Mouse (Mus musculus) MEL (cell line): ENCODE measurements at regions not wholly inside any gene's neighbourhood (a gene's known extent, or its start where the extent isn't known, plus 50 kb on each side); places are given as distances from the start of the nearest gene placed in this dataset.

Experiments used
- DNase-seq: peaks from one replicate; pipeline ENCODE4 v3.0.0; 2011; ENCODE audit warnings: low read depth, low spot score
- H3K27ac ChIP-seq: 2 replicates; pipeline ENCODE4 v1.5.1; 2012; ENCODE audit warnings: low read depth, mild to moderate bottlenecking, control low read depth, low read length, moderate library complexity; ENCODE audit not compliant: control insufficient read depth
- H3K27me3 ChIP-seq, 2 experiments: fragments of 150-350 bp in 1 of 2; sonication (generic) in 1 of 2; 2 replicates each; pipeline ENCODE4 v1.6.1; 2012; ENCODE audit warnings: low read length in 2 of 2, mild to moderate bottlenecking in 2 of 2, improper control_type of control experiment in 1 of 2, moderate library complexity in 1 of 2; ENCODE audit not compliant: insufficient read depth in 2 of 2, control insufficient read depth in 1 of 2
- H3K36me3 ChIP-seq, 2 experiments: 2 replicates each; pipeline ENCODE4 v1.6.1; 2012 to 2014; ENCODE audit warnings: low read length in 2 of 2, improper control_type of control experiment in 1 of 2, inconsistent platforms in 1 of 2, mild to moderate bottlenecking in 1 of 2; ENCODE audit not compliant: insufficient read depth in 2 of 2, control insufficient read depth in 1 of 2
- H3K4me1 ChIP-seq, 2 experiments: fragments of 150-350 bp in 1 of 2; sonication (generic) in 1 of 2; 2 replicates each; pipeline ENCODE4 v1.6.1; 2012; ENCODE audit warnings: low read length in 2 of 2, improper control_type of control experiment in 1 of 2, mild to moderate bottlenecking in 1 of 2; ENCODE audit not compliant: insufficient read depth in 2 of 2, control insufficient read depth in 1 of 2
- H3K4me3 ChIP-seq, 2 experiments: fragments of 150-350 bp in 1 of 2; sonication (generic) in 1 of 2; 2 replicates each; pipeline ENCODE4 v1.5.1; 2012; ENCODE audit warnings: low read depth in 2 of 2, low read length in 2 of 2, mild to moderate bottlenecking in 2 of 2, moderate library complexity in 2 of 2, control low read depth in 1 of 2, improper control_type of control experiment in 1 of 2; ENCODE audit not compliant: control insufficient read depth in 1 of 2, insufficient read depth in 1 of 2
- H3K79me2 ChIP-seq: 2 replicates; pipeline ENCODE4 v1.6.1; 2012; ENCODE audit warnings: mild to moderate bottlenecking, low read length, moderate library complexity; ENCODE audit not compliant: control insufficient read depth, poor library complexity, insufficient read depth
- H3K9ac ChIP-seq: 2 replicates; pipeline ENCODE4 v1.6.1; 2012; ENCODE audit warnings: low read depth, mild to moderate bottlenecking, control low read depth, low read length, moderate library complexity; ENCODE audit not compliant: control insufficient read depth, poor library complexity, severe bottlenecking
- H3K9me3 ChIP-seq: fragments of 150-350 bp; sonication (generic); replicated peaks from 2 replicates; pipeline ENCODE4 v1.6.1; 2012; ENCODE audit warnings: mild to moderate bottlenecking, low read length, improper control_type of control experiment, moderate library complexity; ENCODE audit not compliant: insufficient read depth
- CHD1 ChIP-seq: IDR thresholded peaks from 2 replicates; pipeline ENCODE4 v1.6.1; 2012; ENCODE audit warnings: low read depth, mild to moderate bottlenecking, inconsistent platforms, low read length, improper control_type of control experiment
- CHD2 ChIP-seq: IDR thresholded peaks from 2 replicates; pipeline ENCODE4 v1.6.1; 2011; ENCODE audit warnings: low read length, improper control_type of control experiment
- CTCF ChIP-seq, 3 experiments: IDR thresholded peaks in 2 of 3; conservative IDR thresholded peaks in 1 of 3; 2 replicates each; pipeline ENCODE4 v1.5.1; 2011 to 2012; ENCODE audit warnings: low read length in 3 of 3, low read depth in 2 of 3, mild to moderate bottlenecking in 2 of 3, improper control_type of control experiment in 1 of 3, inconsistent platforms in 1 of 3, mixed read lengths in 1 of 3, moderate library complexity in 1 of 3; ENCODE audit not compliant: control insufficient read depth in 1 of 3, insufficient read depth in 1 of 3, poor library complexity in 1 of 3, severe bottlenecking in 1 of 3
- E2F4 ChIP-seq: IDR thresholded peaks from 2 replicates; pipeline ENCODE4 v1.6.1; 2011; ENCODE audit warnings: low read depth, low read length, improper control_type of control experiment, borderline replicate concordance
- ELF1 ChIP-seq: IDR thresholded peaks from 2 replicates; pipeline ENCODE4 v1.6.1; 2014; ENCODE audit warnings: low read depth, mild to moderate bottlenecking, inconsistent platforms, low read length, improper control_type of control experiment, moderate library complexity
- GABPA ChIP-seq: IDR thresholded peaks from 2 replicates; pipeline ENCODE4 v1.6.1; 2012; ENCODE audit warnings: low read depth, mild to moderate bottlenecking, inconsistent platforms, low read length, improper control_type of control experiment, moderate library complexity
- GATA1 ChIP-seq: IDR thresholded peaks from 2 replicates; pipeline ENCODE4 v1.6.1; 2011; ENCODE audit warnings: low read depth, low read length, improper control_type of control experiment
- HCFC1 ChIP-seq: IDR thresholded peaks from 2 replicates; pipeline ENCODE4 v1.6.1; 2012; ENCODE audit warnings: low read depth, mild to moderate bottlenecking, inconsistent platforms, low read length, improper control_type of control experiment, moderate library complexity
- JUND ChIP-seq: IDR thresholded peaks from 2 replicates; pipeline ENCODE4 v1.6.1; 2011; ENCODE audit warnings: low read depth, mild to moderate bottlenecking, improper control_type of control experiment, low read length
- KAT2A ChIP-seq: conservative IDR thresholded peaks from 2 replicates; pipeline ENCODE4 v1.6.1; 2012; ENCODE audit warnings: low read depth, low read length, improper control_type of control experiment, inconsistent platforms
- MAFK ChIP-seq: IDR thresholded peaks from 2 replicates; pipeline ENCODE4 v1.6.1; 2011; ENCODE audit warnings: low read depth, mild to moderate bottlenecking, low read length, improper control_type of control experiment, borderline replicate concordance
- MAZ ChIP-seq: IDR thresholded peaks from 2 replicates; pipeline ENCODE4 v1.6.1; 2012; ENCODE audit warnings: low read depth, mild to moderate bottlenecking, inconsistent platforms, low read length, improper control_type of control experiment
- MEF2A ChIP-seq: IDR thresholded peaks from 2 replicates; pipeline ENCODE4 v1.6.1; 2014; ENCODE audit warnings: low read depth, mild to moderate bottlenecking, inconsistent platforms, low read length, improper control_type of control experiment; ENCODE audit not compliant: poor library complexity, insufficient replicate concordance, severe bottlenecking; ENCODE audit errors: extremely low read depth
- MXI1 ChIP-seq: IDR thresholded peaks from 2 replicates; pipeline ENCODE4 v1.6.1; 2011; ENCODE audit warnings: mild to moderate bottlenecking, low read depth, low read length, improper control_type of control experiment
- MYB ChIP-seq: IDR thresholded peaks from 2 replicates; pipeline ENCODE4 v1.6.1; 2011; ENCODE audit warnings: mild to moderate bottlenecking, low read depth, low read length, improper control_type of control experiment
- NRF1 ChIP-seq: IDR thresholded peaks from 2 replicates; pipeline ENCODE4 v1.6.1; 2014; ENCODE audit warnings: low read depth, mild to moderate bottlenecking, inconsistent platforms, low read length, improper control_type of control experiment, moderate library complexity; ENCODE audit not compliant: poor library complexity, insufficient read depth, severe bottlenecking
- POLR2A ChIP-seq, 2 experiments: IDR thresholded peaks; 2 replicates each; pipeline ENCODE4 v1.6.1; 2011 to 2012; ENCODE audit warnings: low read length in 2 of 2, mild to moderate bottlenecking in 2 of 2, control low read depth in 1 of 2, improper control_type of control experiment in 1 of 2, low read depth in 1 of 2, moderate library complexity in 1 of 2; ENCODE audit not compliant: control insufficient read depth in 1 of 2, insufficient read depth in 1 of 2, poor library complexity in 1 of 2
- POLR2AphosphoS2 ChIP-seq: IDR thresholded peaks from 2 replicates; pipeline ENCODE4 v1.6.1; 2011; ENCODE audit warnings: low read length, improper control_type of control experiment
- POLR2AphosphoS5 ChIP-seq: IDR thresholded peaks from 2 replicates; pipeline ENCODE4 v1.6.1; 2012; ENCODE audit warnings: low read depth, borderline replicate concordance, mild to moderate bottlenecking, inconsistent platforms, low read length, moderate library complexity, mixed read lengths
- SMC3 ChIP-seq: IDR thresholded peaks from 2 replicates; pipeline ENCODE4 v1.6.1; 2011; ENCODE audit warnings: low read depth, low read length, improper control_type of control experiment
- TAL1 ChIP-seq: IDR thresholded peaks from 2 replicates; pipeline ENCODE4 v1.6.1; 2012; ENCODE audit warnings: mild to moderate bottlenecking, inconsistent platforms, low read length, moderate library complexity, mixed read lengths
- USF1 ChIP-seq: IDR thresholded peaks from 2 replicates; pipeline ENCODE4 v1.6.1; 2014; ENCODE audit warnings: low read depth, mild to moderate bottlenecking, inconsistent platforms, low read length, improper control_type of control experiment, moderate library complexity
- USF2 ChIP-seq, 2 experiments: IDR thresholded peaks; 2 replicates each; pipeline ENCODE4 v1.6.1; 2011 to 2012; ENCODE audit warnings: improper control_type of control experiment in 2 of 2, low read length in 2 of 2, borderline replicate concordance in 1 of 2, inconsistent platforms in 1 of 2, low read depth in 1 of 2, mild to moderate bottlenecking in 1 of 2; ENCODE audit not compliant: insufficient read depth in 1 of 2
- ZKSCAN1 ChIP-seq: IDR thresholded peaks from 2 replicates; pipeline ENCODE4 v1.6.1; 2012; ENCODE audit warnings: low read depth, mild to moderate bottlenecking, inconsistent platforms, low read length, improper control_type of control experiment, moderate library complexity
- ZMIZ1 ChIP-seq: IDR thresholded peaks from 2 replicates; pipeline ENCODE4 v1.6.1; 2012; ENCODE audit warnings: low read depth, mild to moderate bottlenecking, inconsistent platforms, low read length, improper control_type of control experiment, moderate library complexity

GRCm38 (mm10) chr9:52776542-52776941 lies 97.0 kb upstream of the AI593442 start:
- Histone ChIP-seq H3K9me3 (no peaks in the 10 kb centered on the region), H3K27me3 (no peaks in the 10 kb centered on the region), H3K36me3 (no peaks in the 10 kb centered on the region), H3K9ac (no peak overlapping the region), H3K79me2 (no peaks in the 10 kb centered on the region), H3K4me3 (no peak overlapping the region), H3K4me1 (no peaks in the 10 kb centered on the region), H3K27ac (no peak overlapping the region)
- no peak for DNase-seq
- TF ChIP-seq CHD2 = no peak
- TF ChIP-seq CTCF (IDR thresholded peaks at IDR 0.05 in 2 of 3, conservative IDR thresholded peaks at IDR 0.05 in 1 of 3; ENCODE audit: control insufficient read depth in 1 of 3, insufficient read depth in 1 of 3, low read depth in 2 of 3, low read length in 3 of 3, poor library complexity in 1 of 3, severe bottlenecking in 1 of 3) = no peak
- TF ChIP-seq POLR2A (IDR thresholded peaks at IDR 0.05; ENCODE audit: control insufficient read depth in 1 of 2, insufficient read depth in 1 of 2, low read depth in 1 of 2, low read length in 2 of 2, poor library complexity in 1 of 2) = no peak
- no peak for TF ChIP-seq CHD1
- TF ChIP-seq ZMIZ1 = no peak
- no peak for TF ChIP-seq USF1
- no peak for TF ChIP-seq USF2 (IDR thresholded peaks at IDR 0.05; ENCODE audit: borderline replicate concordance in 1 of 2, insufficient read depth in 1 of 2, low read depth in 1 of 2, low read length in 2 of 2)
- TF ChIP-seq POLR2AphosphoS5 = no peak
- TF ChIP-seq GATA1 = no peak

- no peak for TF ChIP-seq ELF1
- TF ChIP-seq, all 39 proteins: peak for 0
- Histone ChIP-seq H3K4me1 (no peaks in the 10 kb centered on the region), H3K9me3 (no peaks in the 10 kb centered on the region), H3K9ac (no peak overlapping the region), H3K27ac (no peak overlapping the region), H3K79me2 (no peaks in the 10 kb centered on the region), H3K36me3 (no peaks in the 10 kb centered on the region), H3K4me3 (no peak overlapping the region), H3K27me3 (no peaks in the 10 kb centered on the region)
- no peak for DNase-seq
These were observed 95.7 kb upstream of the AI593442 start for GRCm38 (mm10) chr9:52775232-52775631.

DNA sequence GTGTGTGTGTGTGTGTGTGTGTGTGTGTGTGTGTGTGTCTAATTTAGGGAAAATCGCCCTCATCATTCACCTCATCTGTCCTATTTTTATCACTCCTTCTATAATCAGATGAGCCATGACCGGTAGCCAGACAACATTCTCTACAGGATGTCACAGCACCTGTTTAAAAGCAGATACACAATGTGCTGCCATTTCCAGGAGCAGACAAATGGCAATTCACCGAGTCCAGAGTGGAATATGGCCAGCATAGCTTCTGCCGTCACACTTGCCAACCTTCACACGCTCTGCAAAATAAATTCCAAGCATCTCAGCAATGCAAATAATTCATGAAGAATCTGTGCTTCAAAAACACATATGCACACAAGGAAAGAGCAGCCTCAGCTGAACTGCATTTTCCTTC lies 88.5 kb upstream of the AI593442 start:
- no peak overlapping the region for H3K4me3 ChIP-seq
- no peak for TF ChIP-seq E2F4
- TF ChIP-seq MYB = no peak
- TF ChIP-seq TAL1 = no peak
- TF ChIP-seq GABPA = no peak
- no peak for TF ChIP-seq POLR2AphosphoS2
- no peak for TF ChIP-seq ZKSCAN1
- no peak for TF ChIP-seq MAZ
- no peak for TF ChIP-seq MAFK
- TF ChIP-seq POLR2AphosphoS5 = no peak
- no peak for TF ChIP-seq JUND
- TF ChIP-seq HCFC1 = no peak
- no peak for TF ChIP-seq MEF2A
- TF ChIP-seq KAT2A = no peak
- no peak for TF ChIP-seq NRF1
- TF ChIP-seq USF2 (IDR thresholded peaks at IDR 0.05; ENCODE audit: borderline replicate concordance in 1 of 2, insufficient read depth in 1 of 2, low read depth in 1 of 2, low read length in 2 of 2) = no peak
- TF ChIP-seq MXI1 = no peak
- TF ChIP-seq CHD2 = no peak
- TF ChIP-seq CHD1 = no peak
- TF ChIP-seq SMC3 = no peak

More for the DNA sequence above, 88.5 kb upstream of the AI593442 start:
- DNase-seq = no peak
- Histone ChIP-seq H3K36me3 (no peaks in the 10 kb centered on the region), H3K27ac (no peak overlapping the region), H3K9ac (no peak overlapping the region), H3K27me3 (no peaks in the 10 kb centered on the region), H3K9me3 (no peaks in the 10 kb centered on the region), H3K4me1 (no peaks in the 10 kb centered on the region), H3K79me2 (no peaks in the 10 kb centered on the region)
